Mouse (Mus musculus): ENCODE data around the gene Pdzk1ip1. TPM values are rescaled to one million over a fixed set of nuclear protein-coding genes. Genes with fewer than 3 reads are reported as not detected.
A peak's percentile ranks its signal among the peaks of the same experiment; 100 is the strongest.

Pdzk1ip1 gene
- total and polyA plus RNA-seq, 3 experiments = 0.14 TPM; not detected in 2

- TF ChIP-seq E2F4 (IDR thresholded peaks at IDR 0.05; ENCODE audit: borderline replicate concordance, low read depth, low read length) = no peak
- peak; percentile 78 for TF ChIP-seq SMC3 (IDR thresholded peaks at IDR 0.05; ENCODE audit: low read depth, low read length)
- no peak for TF ChIP-seq JUND (IDR thresholded peaks at IDR 0.05; ENCODE audit: low read depth, low read length)
- TF ChIP-seq POLR2AphosphoS5 (IDR thresholded peaks at IDR 0.05; ENCODE audit: borderline replicate concordance, low read depth, low read length) = no peak
- no peak for TF ChIP-seq MYB (IDR thresholded peaks at IDR 0.05; ENCODE audit: low read depth, low read length)
Measured at GRCm38 (mm10) chr4:115101682-115102081, 13.2 kb downstream of the Pdzk1ip1 start (continued).

- no peaks in the 10 kb centered on the region for H3K9me3 ChIP-seq (replicated peaks; ENCODE audit: insufficient read depth, low read length)
- no peak overlapping the region for H3K27ac ChIP-seq (ENCODE audit: control insufficient read depth, low read depth, low read length)
- H3K4me1 ChIP-seq (ENCODE audit: control insufficient read depth in 1 of 2, insufficient read depth in 2 of 2, low read length in 2 of 2) = peaks cover 3% of the 10 kb centered on the region in 2 experiments; a peak in 1 of 4 replicates
- no peaks in the 10 kb centered on the region for H3K79me2 ChIP-seq (ENCODE audit: control insufficient read depth, insufficient read depth, low read length, poor library complexity)
- H3K4me3 ChIP-seq (ENCODE audit: control insufficient read depth in 1 of 2, insufficient read depth in 1 of 2, low read depth in 2 of 2, low read length in 2 of 2) = no peak overlapping the region
- no peak overlapping the region for H3K9ac ChIP-seq (ENCODE audit: control insufficient read depth, low read depth, low read length, poor library complexity, severe bottlenecking)
- DNase-seq (ENCODE audit: low read depth, low spot score) = peak; percentile 50
- H3K36me3 ChIP-seq (ENCODE audit: control insufficient read depth in 1 of 2, insufficient read depth in 2 of 2, low read length in 2 of 2) = no peaks in the 10 kb centered on the region
- H3K27me3 ChIP-seq (ENCODE audit: control insufficient read depth in 1 of 2, insufficient read depth in 2 of 2, low read length in 2 of 2) = peaks cover 0 to 2% of the 10 kb centered on the region in 2 experiments; a peak in 1 of 4 replicates
- TF ChIP-seq EP300 (IDR thresholded peaks at IDR 0.05; ENCODE audit: low read depth in 1 of 2, low read length in 2 of 2) (0 out of 4 replicates have a peak, but pooled peaks have one; percentile 5 to 22), TAL1 (IDR thresholded peaks at IDR 0.05; ENCODE audit: low read length) (peak; percentile 23), TCF12 (IDR thresholded peaks at IDR 0.05; ENCODE audit: low read depth, low read length) (no peak), HCFC1 (IDR thresholded peaks at IDR 0.05; ENCODE audit: low read depth, low read length) (no peak)
Measured at GRCm38 (mm10) chr4:115103510-115103909, 15.0 kb downstream of the Pdzk1ip1 start.

- no peaks in the 10 kb centered on the region for H3K9me3 ChIP-seq (replicated peaks; ENCODE audit: insufficient read depth, low read length)
- no peak for TF ChIP-seq SMC3 (IDR thresholded peaks at IDR 0.05; ENCODE audit: low read depth, low read length)
- no peak for TF ChIP-seq SIN3A (IDR thresholded peaks at IDR 0.05; ENCODE audit: low read length)
- no peak for TF ChIP-seq ELF1 (IDR thresholded peaks at IDR 0.05; ENCODE audit: low read depth, low read length)
- no peak for TF ChIP-seq USF1 (IDR thresholded peaks at IDR 0.05; ENCODE audit: low read depth, low read length)
- TF ChIP-seq POLR2A (IDR thresholded peaks at IDR 0.05; ENCODE audit: control insufficient read depth in 1 of 2, insufficient read depth in 1 of 2, low read depth in 1 of 2, low read length in 2 of 2, poor library complexity in 1 of 2) = no peak
- TF ChIP-seq ZNF384 (IDR thresholded peaks at IDR 0.05; ENCODE audit: low read depth, low read length) = no peak
- TF ChIP-seq MXI1 (IDR thresholded peaks at IDR 0.05; ENCODE audit: low read depth, low read length) = no peak
- no peak for TF ChIP-seq ZC3H11A (IDR thresholded peaks at IDR 0.05; ENCODE audit: low read depth, low read length)
- TF ChIP-seq ZKSCAN1 (IDR thresholded peaks at IDR 0.05; ENCODE audit: low read depth, low read length) = no peak
- TF ChIP-seq TBP (IDR thresholded peaks at IDR 0.05; ENCODE audit: low read depth, low read length) = no peak
- no peak for TF ChIP-seq MAZ (IDR thresholded peaks at IDR 0.05; ENCODE audit: low read depth, low read length)
- no peak for TF ChIP-seq EP300 (IDR thresholded peaks at IDR 0.05; ENCODE audit: low read depth in 1 of 2, low read length in 2 of 2)
- no peak for TF ChIP-seq MAX (IDR thresholded peaks at IDR 0.05; ENCODE audit: low read length)
- TF ChIP-seq E2F4 (IDR thresholded peaks at IDR 0.05; ENCODE audit: borderline replicate concordance, low read depth, low read length) = no peak
- TF ChIP-seq MEF2A (IDR thresholded peaks at IDR 0.05; ENCODE audit: extremely low read depth, insufficient replicate concordance, low read depth, low read length, poor library complexity, severe bottlenecking) = no peak
- TF ChIP-seq RAD21 (IDR thresholded peaks at IDR 0.05; ENCODE audit: low read depth, low read length) = no peak
- no peak for TF ChIP-seq CHD2 (IDR thresholded peaks at IDR 0.05; ENCODE audit: low read length)
- TF ChIP-seq MYB (IDR thresholded peaks at IDR 0.05; ENCODE audit: low read depth, low read length) = no peak
- TF ChIP-seq NELFE (IDR thresholded peaks at IDR 0.05; ENCODE audit: low read depth, low read length) = no peak
- H3K27ac ChIP-seq (ENCODE audit: control insufficient read depth, low read depth, low read length) = no peak overlapping the region
- H3K9ac ChIP-seq (ENCODE audit: control insufficient read depth, low read depth, low read length, poor library complexity, severe bottlenecking) = no peak overlapping the region
- DNase-seq (ENCODE audit: low read depth, low spot score) = no peak
- H3K4me3 ChIP-seq (ENCODE audit: control insufficient read depth in 1 of 2, insufficient read depth in 1 of 2, low read depth in 2 of 2, low read length in 2 of 2) = no peak overlapping the region
- H3K79me2 ChIP-seq (ENCODE audit: control insufficient read depth, insufficient read depth, low read length, poor library complexity) = no peaks in the 10 kb centered on the region
- no peaks in the 10 kb centered on the region for H3K36me3 ChIP-seq (ENCODE audit: control insufficient read depth in 1 of 2, insufficient read depth in 2 of 2, low read length in 2 of 2)
- H3K27me3 ChIP-seq (ENCODE audit: control insufficient read depth in 1 of 2, insufficient read depth in 2 of 2, low read length in 2 of 2) = peaks cover 3 to 5% of the 10 kb centered on the region in 2 experiments; a peak in 3 of 4 replicates
- no peaks in the 10 kb centered on the region for H3K4me1 ChIP-seq (ENCODE audit: control insufficient read depth in 1 of 2, insufficient read depth in 2 of 2, low read length in 2 of 2)
Measured at GRCm38 (mm10) chr4:115111167-115111566, 22.7 kb downstream of the Pdzk1ip1 start.
